Mouse (Mus musculus): Measurements from ENCODE around the gene Gm2a. TPM values are rescaled to one million over a fixed set of nuclear protein-coding genes. Genes with fewer than 3 reads are reported as not detected.
"Not testable (repeated sequence)": the region's sequence is repeated elsewhere in the genome, so short reads cannot be mapped to it uniquely, and the experiment has no call there.

Gm2a gene
- polyA plus RNA-seq, 1 experiment from 2014 or later = 23.6 TPM

DNA sequence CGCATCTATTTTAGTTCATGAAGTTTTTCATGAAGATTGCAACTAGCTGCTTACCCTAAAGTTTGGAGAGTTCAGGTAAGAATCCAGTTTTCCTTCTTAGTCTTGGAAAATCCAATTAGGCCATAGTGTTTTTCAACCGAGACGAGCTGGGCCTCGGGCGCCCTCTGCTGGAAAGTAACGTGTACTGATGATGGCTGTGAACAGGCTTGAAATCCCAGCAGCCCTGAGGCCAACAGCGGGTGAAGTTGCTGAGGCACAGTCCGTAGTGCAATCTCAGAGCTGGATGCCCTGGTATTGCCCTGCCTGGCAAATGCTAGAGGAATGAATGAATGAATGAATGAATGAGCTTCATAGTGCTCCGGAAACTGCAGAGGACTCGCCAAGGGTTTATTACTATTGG, 10.9 kb upstream of the Gm2a start:
- no peak overlapping the region for H3K27ac ChIP-seq (replicated peaks; ENCODE audit: low read depth, low read length)
- no peak overlapping the region for H3K4me3 ChIP-seq (replicated peaks; ENCODE audit: low read depth, low read length)
- peak; percentile 20; the same call in 1 of the 2 replicates for ATAC-seq (ENCODE audit: low FRiP score, low TSS enrichment)
- 5% methylated on average over 10 of the region's 10 CpGs for WGBS
- no peak overlapping the region for H3K9ac ChIP-seq (replicated peaks; ENCODE audit: low read length)
- H3K4me2 ChIP-seq (ENCODE audit: low read length) = no peak overlapping the region
- no peaks in the 10 kb centered on the region for H3K9me3 ChIP-seq (ENCODE audit: control insufficient read depth, low read length)
- peak; percentile 92 for DNase-seq
- H3K27me3 ChIP-seq (ENCODE audit: control insufficient read depth, insufficient read depth, low read length) = no peaks in the 10 kb centered on the region
- no peaks in the 10 kb centered on the region for H3K4me1 ChIP-seq (ENCODE audit: control insufficient read depth, insufficient read depth, low read length)
- H3K36me3 ChIP-seq (ENCODE audit: control insufficient read depth, insufficient read depth, low read length) = no peaks in the 10 kb centered on the region

DNA sequence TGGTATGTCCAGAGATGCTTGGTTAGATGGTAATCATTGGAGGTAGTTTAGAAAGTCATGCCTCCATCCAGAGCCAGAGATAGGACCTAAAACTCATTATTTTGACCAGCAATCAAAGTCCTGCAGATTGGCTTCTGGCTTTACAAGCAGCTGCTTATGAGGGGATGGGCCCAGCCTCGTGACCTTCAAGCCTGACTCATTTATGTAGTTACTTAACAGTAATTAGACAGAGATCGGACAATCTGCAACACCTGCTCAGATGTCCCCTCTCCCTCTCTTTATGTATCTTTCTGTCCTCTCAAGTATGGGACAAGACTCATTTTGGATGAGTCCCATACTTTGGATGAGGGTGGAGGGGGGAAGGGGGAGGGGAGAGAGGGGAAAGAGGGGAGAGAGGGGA, 8.0 kb upstream of the Gm2a start:
- H3K4me2 ChIP-seq (ENCODE audit: low read length) = no peak overlapping the region
- 82% methylated on average over 2 of the region's 2 CpGs for WGBS
- ATAC-seq (ENCODE audit: low FRiP score, low TSS enrichment) (no peak), DNase-seq (no peak)
- no peak overlapping the region for H3K9ac ChIP-seq (replicated peaks; ENCODE audit: low read length)
- H3K27ac ChIP-seq (replicated peaks; ENCODE audit: low read depth, low read length) = no peak overlapping the region
- H3K27me3 ChIP-seq (ENCODE audit: control insufficient read depth, insufficient read depth, low read length) = no peaks in the 10 kb centered on the region
- H3K36me3 ChIP-seq (ENCODE audit: control insufficient read depth, insufficient read depth, low read length) = no peaks in the 10 kb centered on the region
- no peaks in the 10 kb centered on the region for H3K9me3 ChIP-seq (ENCODE audit: control insufficient read depth, low read length)
- no peaks in the 10 kb centered on the region for H3K4me1 ChIP-seq (ENCODE audit: control insufficient read depth, insufficient read depth, low read length)
- no peak overlapping the region for H3K4me3 ChIP-seq (replicated peaks; ENCODE audit: low read depth, low read length)

DNA sequence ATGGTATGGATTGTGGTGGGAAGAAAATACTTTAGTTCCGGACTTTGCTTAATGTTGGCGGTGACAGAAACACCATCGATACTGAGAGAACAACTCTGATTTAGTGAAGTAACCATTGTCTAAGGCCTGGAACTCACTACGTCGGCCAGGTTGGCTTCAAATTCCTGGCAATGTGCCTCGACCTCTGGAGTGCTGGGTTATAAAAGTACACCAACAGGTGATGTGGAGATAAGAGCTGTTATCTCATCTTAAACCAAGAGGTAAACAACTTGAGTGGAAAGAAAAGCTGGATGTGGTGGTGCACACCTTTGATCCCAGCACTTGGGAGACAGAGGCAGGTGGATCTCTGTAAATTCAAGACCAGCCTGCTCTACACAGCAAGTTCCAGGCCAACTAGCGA, 4.8 kb upstream of the Gm2a start:
- H3K9ac ChIP-seq (replicated peaks; ENCODE audit: low read length) = no peak overlapping the region
- no peak for DNase-seq
- no peak overlapping the region for H3K4me3 ChIP-seq (replicated peaks; ENCODE audit: low read depth, low read length)
- H3K27ac ChIP-seq (replicated peaks; ENCODE audit: low read depth, low read length) = no peak overlapping the region
- H3K27me3 ChIP-seq (ENCODE audit: control insufficient read depth, insufficient read depth, low read length) = no peaks in the 10 kb centered on the region
- no peaks in the 10 kb centered on the region for H3K4me1 ChIP-seq (ENCODE audit: control insufficient read depth, insufficient read depth, low read length)
- H3K4me2 ChIP-seq (ENCODE audit: low read length) = no peak overlapping the region
- WGBS = 90% methylated on average over 7 of the region's 7 CpGs
- no peaks in the 10 kb centered on the region for H3K36me3 ChIP-seq (ENCODE audit: control insufficient read depth, insufficient read depth, low read length)
- no peaks in the 10 kb centered on the region for H3K9me3 ChIP-seq (ENCODE audit: control insufficient read depth, low read length)
- no peak for ATAC-seq (ENCODE audit: low FRiP score, low TSS enrichment)

DNA sequence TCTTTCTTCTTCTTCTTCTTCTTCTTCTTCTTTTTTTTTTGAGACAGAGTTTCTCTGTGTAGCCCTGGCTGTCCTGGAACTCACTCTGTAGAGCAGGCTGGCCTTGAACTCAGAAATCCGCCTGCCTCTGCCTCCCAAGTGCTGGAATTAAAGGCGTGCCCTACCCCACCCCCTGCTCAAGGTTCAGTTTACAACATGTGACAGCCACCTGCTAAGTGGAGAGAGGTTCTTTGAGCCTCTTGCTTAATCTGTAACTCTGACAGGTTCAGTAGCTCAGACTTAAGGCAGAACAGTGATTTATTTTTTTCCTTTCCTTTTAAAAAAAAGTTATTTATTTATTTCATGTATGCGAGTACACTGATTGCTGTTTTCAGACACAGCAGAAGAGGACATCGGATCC, 1.6 kb upstream of the Gm2a start:
- not testable (repeated sequence) for H3K9ac ChIP-seq (replicated peaks; ENCODE audit: low read length); H3K4me3 ChIP-seq (replicated peaks; ENCODE audit: low read depth, low read length); DNase-seq; H3K4me2 ChIP-seq (ENCODE audit: low read length); H3K27ac ChIP-seq (replicated peaks; ENCODE audit: low read depth, low read length); ATAC-seq (ENCODE audit: low FRiP score, low TSS enrichment); H3K9me3 ChIP-seq (ENCODE audit: control insufficient read depth, low read length); H3K27me3 ChIP-seq (ENCODE audit: control insufficient read depth, insufficient read depth, low read length); H3K4me1 ChIP-seq (ENCODE audit: control insufficient read depth, insufficient read depth, low read length); H3K36me3 ChIP-seq (ENCODE audit: control insufficient read depth, insufficient read depth, low read length)
- WGBS = 90% methylated on average over 4 of the region's 4 CpGs

DNA sequence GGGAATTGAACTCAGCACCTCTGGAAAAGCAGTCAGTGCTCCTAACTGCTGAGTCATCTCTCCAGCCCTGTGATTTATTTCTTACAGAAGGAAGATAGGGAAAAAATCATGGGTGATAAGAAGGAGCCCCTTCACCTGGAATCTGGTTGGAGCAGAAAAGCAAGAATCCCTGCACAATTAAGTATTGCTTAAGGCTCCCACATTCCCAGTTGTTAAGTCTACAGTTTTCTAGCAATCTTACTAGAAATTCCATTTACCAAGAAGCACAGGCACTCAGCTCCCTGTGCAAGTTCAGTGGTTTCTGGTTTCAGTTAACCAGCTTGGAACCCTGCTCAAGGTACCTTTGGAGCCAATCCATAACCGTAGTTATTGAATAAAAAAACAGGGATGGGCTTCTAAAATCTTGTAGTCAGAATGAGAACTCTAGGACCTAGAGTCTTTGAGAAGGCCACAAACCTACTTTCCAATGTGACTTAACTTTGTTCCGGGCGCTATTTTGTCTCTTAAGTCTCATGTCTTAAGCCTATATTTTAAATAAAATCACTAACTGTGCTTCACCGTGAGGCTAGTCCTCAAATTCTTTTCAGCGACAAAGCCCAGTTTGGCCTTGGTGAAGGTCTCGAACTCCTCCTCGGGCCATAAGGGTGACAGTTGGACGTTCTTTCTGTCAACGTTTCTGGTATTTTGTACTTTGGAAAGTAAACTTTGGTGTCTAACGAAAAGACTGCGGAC, 1.0 kb upstream of the Gm2a start:
- Histone ChIP-seq H3K9ac (replicated peaks; ENCODE audit: low read length) (no peak overlapping the region), H3K27ac (replicated peaks; ENCODE audit: low read depth, low read length) (no peak overlapping the region), H3K4me3 (replicated peaks; ENCODE audit: low read depth, low read length) (peak overlapping the region; percentile 52), H3K36me3 (ENCODE audit: control insufficient read depth, insufficient read depth, low read length) (no peaks in the 10 kb centered on the region), H3K4me1 (ENCODE audit: control insufficient read depth, insufficient read depth, low read length) (no peaks in the 10 kb centered on the region), H3K9me3 (ENCODE audit: control insufficient read depth, low read length) (no peaks in the 10 kb centered on the region), H3K27me3 (ENCODE audit: control insufficient read depth, insufficient read depth, low read length) (no peaks in the 10 kb centered on the region), H3K4me2 (ENCODE audit: low read length) (peak overlapping the region; percentile 66)
- ATAC-seq (ENCODE audit: low FRiP score, low TSS enrichment) = no peak
- WGBS = 41% methylated on average over 11 of the region's 11 CpGs
- peak; percentile 9 for DNase-seq

DNA sequence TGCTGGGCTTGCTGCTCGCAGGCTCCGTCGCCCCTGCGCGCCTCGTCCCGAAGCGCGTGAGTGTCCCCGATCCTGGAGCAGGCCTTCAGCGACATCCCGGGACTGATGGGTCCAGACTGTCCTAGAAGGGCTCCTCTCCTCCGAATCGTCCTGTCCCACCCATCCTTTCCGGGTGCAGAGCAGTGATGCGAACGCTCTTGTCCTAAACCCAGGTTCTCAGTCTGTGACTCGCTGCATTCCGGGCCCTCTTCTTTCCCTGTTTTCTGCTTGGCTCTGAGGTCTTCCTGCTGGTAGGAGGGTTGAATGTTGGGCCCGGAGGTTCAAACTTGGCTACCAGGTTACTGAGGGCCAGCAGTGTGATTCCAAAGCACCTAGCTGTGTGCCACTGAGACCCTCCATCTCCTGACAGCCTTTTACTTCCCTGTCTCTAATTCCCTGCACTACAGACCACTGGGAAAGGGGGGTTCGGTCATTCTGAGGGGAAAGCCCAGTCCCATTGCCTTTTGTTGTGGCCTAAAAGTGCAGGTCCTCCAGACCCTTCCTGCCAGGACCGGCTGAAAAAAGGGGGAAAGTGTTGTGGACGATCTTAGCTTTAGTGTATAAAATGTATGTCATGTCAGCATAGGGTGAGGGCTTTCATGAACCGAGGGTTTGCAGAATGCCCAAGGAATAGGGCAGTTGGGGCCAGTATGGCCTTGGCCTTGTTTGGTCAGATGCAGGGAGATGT, 437 bp downstream of the Gm2a start:
- WGBS = 14% methylated on average over 24 of the region's 24 CpGs
- H3K4me3 ChIP-seq (replicated peaks; ENCODE audit: low read depth, low read length) = peak overlapping the region; percentile 52
- H3K4me1 ChIP-seq (ENCODE audit: control insufficient read depth, insufficient read depth, low read length) = no peaks in the 10 kb centered on the region
- H3K27me3 ChIP-seq (ENCODE audit: control insufficient read depth, insufficient read depth, low read length) = no peaks in the 10 kb centered on the region
- ATAC-seq (ENCODE audit: low FRiP score, low TSS enrichment) (0 out of 2 replicates have a peak, but pooled peaks have one; percentile 2), DNase-seq (no peak)
- H3K9ac ChIP-seq (replicated peaks; ENCODE audit: low read length) = peak overlapping the region; percentile 62
- no peaks in the 10 kb centered on the region for H3K9me3 ChIP-seq (ENCODE audit: control insufficient read depth, low read length)
- H3K36me3 ChIP-seq (ENCODE audit: control insufficient read depth, insufficient read depth, low read length) = no peaks in the 10 kb centered on the region
- peak overlapping the region; percentile 69 for H3K27ac ChIP-seq (replicated peaks; ENCODE audit: low read depth, low read length)
- peak overlapping the region; percentile 66 for H3K4me2 ChIP-seq (ENCODE audit: low read length)

DNA sequence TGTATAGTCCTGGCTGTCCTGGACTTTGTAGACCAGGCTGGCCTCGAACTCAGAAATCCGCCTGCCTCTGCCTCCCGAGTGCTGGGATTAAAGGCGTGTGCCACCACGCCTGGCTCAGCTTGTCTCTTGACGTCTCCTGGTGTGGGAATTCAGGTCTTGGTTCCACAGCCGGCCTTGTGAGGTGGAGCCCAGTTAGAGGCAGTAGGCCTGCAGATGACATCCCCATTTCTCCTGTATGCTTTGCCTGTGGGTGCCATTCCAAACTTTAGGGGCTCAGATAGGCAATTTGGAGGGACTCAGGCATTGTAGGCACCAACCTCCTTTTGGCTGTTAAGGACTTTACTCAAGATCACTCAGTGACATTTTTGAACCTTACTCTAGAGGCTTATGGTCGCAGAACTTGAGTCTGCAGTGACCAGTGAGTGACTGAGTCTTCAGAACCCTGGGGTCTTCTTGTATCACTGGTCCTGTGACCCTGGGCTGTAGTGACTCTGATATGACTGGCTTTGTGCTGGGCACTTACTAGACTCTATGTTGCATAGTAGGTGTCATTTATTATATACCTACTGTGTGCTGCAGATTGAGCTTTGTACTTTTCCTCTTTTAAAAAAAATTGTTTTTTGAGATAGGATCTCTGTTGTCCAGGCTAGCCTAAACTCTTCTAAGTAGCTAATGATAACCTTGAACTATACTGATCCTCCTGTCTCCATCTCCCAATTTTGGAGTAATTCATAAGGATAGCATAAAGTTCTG, 1.3 kb downstream of the Gm2a start:
- Histone ChIP-seq H3K4me3 (replicated peaks; ENCODE audit: low read depth, low read length) (peak overlapping the region; percentile 52; the same call in 1 of the 2 replicates), H3K27me3 (ENCODE audit: control insufficient read depth, insufficient read depth, low read length) (no peaks in the 10 kb centered on the region), H3K9me3 (ENCODE audit: control insufficient read depth, low read length) (no peaks in the 10 kb centered on the region), H3K27ac (replicated peaks; ENCODE audit: low read depth, low read length) (no peak overlapping the region), H3K4me2 (ENCODE audit: low read length) (no peak overlapping the region), H3K36me3 (ENCODE audit: control insufficient read depth, insufficient read depth, low read length) (no peaks in the 10 kb centered on the region), H3K4me1 (ENCODE audit: control insufficient read depth, insufficient read depth, low read length) (no peaks in the 10 kb centered on the region), H3K9ac (replicated peaks; ENCODE audit: low read length) (no peak overlapping the region)
- DNase-seq (no peak), ATAC-seq (ENCODE audit: low FRiP score, low TSS enrichment) (no peak)
- 95% methylated on average over 8 of the region's 8 CpGs for WGBS

DNA sequence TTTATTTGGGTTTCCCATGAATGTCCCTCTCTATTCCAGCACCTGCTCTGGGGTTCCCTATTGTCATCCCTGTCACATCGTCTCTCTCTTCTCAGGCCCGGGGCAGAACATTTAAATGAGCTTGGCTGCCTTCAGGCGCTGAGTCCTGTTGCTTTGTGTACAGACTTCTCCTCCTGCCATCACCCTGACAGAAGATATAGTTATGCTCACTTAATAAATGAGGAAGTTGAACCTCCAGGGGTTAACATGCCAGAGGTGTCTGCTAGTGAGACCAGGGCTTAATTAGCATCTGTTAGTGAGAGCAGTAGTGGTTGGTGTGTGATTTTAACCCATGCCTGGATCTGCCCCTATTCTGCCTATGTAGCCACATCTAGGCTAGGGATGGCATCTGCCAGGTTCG, 2.0 kb downstream of the Gm2a start:
- no peaks in the 10 kb centered on the region for H3K36me3 ChIP-seq (ENCODE audit: control insufficient read depth, insufficient read depth, low read length)
- ATAC-seq (ENCODE audit: low FRiP score, low TSS enrichment) (no peak), DNase-seq (peak; percentile 50)
- no peaks in the 10 kb centered on the region for H3K9me3 ChIP-seq (ENCODE audit: control insufficient read depth, low read length)
- H3K4me1 ChIP-seq (ENCODE audit: control insufficient read depth, insufficient read depth, low read length) = no peaks in the 10 kb centered on the region
- no peak overlapping the region for H3K4me3 ChIP-seq (replicated peaks; ENCODE audit: low read depth, low read length)
- 23% methylated on average over 4 of the region's 4 CpGs for WGBS
- H3K27ac ChIP-seq (replicated peaks; ENCODE audit: low read depth, low read length) = no peak overlapping the region
- H3K9ac ChIP-seq (replicated peaks; ENCODE audit: low read length) = no peak overlapping the region
- H3K27me3 ChIP-seq (ENCODE audit: control insufficient read depth, insufficient read depth, low read length) = no peaks in the 10 kb centered on the region
- H3K4me2 ChIP-seq (ENCODE audit: low read length) = no peak overlapping the region
